Mouse (Mus musculus) adrenal gland, adult 18-20 months (tissue): ENCODE measurements at regions not wholly inside any gene's neighbourhood (a gene's known extent, or its start where the extent isn't known, plus 50 kb on each side); places are given as distances from the start of the nearest gene placed in this dataset.

Source experiments
- DNase-seq, 2 experiments: peaks; one replicate each; pipeline ENCODE4 v3.0.0; 2021 to 2022; ENCODE audit warnings: low spot score in 2 of 2

DNA sequence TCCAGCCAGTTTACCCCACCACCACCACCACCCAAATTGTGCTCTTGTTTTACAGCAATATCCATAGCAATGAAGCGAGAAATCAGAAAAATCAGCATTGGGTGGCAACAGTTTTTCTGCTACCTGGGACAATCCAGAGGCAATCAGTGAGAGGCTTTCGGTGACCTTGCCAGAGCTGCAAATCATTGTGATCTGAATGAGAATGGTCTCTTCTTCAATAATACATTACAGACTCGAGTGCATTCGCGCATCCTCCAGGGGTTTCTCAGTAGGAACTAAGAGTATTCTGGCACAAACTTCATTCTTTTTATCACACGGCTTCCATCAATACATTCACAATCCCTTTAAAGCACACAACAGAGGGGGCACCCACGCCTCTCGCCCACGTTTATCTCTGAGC lies 91.2 kb downstream of the Srek1 start:
- no peak for DNase-seq

DNA sequence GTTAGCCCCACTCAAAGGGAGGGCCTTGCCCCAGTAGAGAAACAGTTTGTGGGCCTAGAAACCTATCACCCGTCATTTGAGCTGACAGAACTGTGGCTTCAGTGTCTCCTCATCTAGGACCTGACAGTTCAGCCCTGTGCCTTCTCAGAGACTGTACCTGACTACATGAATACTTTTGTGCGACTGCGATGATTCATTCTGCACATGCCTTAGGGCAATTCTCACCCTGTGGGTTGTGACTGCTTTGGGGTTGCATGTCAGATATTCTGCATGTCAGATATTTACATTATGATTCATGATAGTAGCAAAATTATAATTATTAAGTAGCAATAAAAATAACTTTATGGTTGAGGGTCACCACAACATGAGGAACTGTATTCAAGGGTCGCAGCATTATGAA lies 93.7 kb downstream of the Srek1 start:
- DNase-seq: no peak

DNA sequence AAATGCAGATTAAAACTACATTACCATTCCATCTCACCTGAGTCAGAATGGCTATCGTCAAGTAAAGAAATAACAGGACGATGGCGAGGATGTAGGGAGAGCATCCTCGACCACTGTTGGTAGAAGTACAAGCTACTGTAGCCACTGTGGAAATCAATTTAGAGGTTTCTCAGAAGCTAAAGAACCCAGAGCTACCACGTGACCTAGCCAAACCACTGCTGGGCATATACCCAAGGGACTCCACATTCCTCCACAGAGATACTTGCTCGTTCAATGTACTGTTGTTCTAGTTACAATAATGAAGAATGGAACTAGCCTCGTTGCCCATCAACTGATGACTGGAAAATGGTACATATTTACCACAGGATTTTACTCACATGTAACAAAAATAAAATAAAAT lies 94.4 kb downstream of the Srek1 start:
- no peak for DNase-seq

DNA sequence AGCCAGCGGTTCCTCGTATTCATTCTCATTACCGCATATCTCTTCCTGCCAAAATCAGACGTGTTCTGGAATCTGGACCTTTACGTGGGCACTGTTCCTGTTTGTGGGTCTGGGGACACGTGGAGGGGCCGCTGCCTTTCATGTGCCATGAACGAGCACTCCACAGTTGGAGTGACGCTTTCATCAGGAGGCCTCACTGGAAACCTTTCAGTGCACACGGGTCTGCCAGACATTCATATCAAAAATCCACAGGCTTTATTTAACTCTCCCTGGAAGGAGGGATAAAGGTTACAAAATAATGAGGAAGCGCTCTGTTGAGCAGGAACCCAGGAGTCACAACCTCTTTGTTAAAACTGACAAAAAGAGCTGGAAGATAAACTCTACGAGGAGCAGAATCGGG lies 97.6 kb downstream of the Srek1 start:
- no peak for DNase-seq

DNA sequence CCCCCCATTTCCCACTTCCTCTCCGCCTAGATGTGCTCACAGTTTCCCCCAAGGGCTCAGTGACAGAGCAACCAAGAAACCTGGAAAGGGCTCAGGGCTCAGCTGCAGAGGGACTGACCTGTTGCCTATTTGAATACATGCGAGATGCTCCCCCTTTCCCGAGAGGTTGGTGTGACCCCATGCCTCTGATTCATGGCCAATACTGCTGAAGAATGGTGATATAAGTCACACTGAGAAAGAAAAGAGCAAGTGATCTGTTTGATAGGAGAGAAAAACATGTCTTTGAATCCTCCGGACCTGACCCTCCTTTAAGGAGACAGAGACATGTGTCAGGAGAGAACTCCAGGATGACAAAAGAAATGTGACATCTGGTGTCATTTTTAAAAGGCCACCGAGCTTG lies 98.2 kb downstream of the Srek1 start:
- no peak for DNase-seq

DNA sequence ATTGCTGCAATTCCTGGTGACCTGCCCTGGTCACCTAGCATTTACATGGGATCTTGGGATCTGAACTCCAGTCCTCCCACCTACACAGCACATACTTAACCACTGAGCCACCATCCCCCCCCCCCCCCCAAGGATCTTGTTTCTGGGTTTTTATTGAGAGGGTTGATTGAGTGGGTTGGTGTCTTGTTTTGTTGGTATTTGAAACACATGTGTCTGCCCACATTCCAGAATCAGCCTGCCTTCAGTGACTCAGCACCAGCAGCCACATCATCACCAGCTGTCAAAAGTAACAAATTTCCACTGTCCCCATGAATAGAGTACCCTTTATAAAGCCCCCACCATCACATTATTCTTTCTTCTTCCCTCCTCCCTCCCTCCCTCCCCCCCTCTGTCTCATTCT lies 103.8 kb downstream of the Srek1 start:
- DNase-seq: no peak

DNA sequence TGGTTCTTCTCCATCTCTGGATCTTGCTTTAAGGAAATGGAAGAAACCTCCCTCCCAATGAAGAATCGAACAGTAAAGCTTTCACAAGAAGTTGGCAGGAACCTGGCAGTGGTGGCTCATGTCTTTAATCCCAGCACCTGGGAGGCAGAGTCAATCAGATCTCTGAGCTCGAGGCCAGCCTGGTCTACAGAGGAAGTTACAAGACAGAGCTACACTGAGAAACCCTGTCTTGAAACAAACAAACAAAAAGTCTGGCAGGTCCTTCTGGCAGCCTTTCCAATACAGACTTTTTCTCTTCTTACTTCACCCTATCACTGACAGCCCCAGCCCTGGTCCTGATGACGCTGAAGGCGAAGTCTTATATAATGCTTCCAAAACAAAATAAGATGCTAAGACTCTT lies 104.6 kb downstream of the Srek1 start:
- DNase-seq: no peak

DNA sequence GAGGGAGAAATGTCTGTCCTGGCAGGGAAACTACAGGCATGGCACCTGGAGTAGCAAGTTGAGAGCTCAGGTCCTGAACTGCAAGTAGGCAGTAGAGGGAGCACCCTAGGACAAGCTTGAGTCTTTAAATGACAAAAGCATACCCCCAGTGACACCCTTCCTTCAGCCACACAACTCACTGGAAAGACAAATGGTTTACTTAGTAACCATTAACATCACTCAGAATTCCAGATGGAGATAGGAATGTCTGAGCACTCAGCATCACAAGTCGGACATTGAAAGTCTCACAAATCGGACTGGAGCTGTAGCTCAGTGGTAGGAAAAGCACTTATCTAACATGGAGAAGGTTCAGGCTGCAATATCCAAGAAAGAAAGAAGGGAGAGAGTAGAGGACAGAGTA lies 106.7 kb downstream of the Srek1 start:
- no peak for DNase-seq

DNA sequence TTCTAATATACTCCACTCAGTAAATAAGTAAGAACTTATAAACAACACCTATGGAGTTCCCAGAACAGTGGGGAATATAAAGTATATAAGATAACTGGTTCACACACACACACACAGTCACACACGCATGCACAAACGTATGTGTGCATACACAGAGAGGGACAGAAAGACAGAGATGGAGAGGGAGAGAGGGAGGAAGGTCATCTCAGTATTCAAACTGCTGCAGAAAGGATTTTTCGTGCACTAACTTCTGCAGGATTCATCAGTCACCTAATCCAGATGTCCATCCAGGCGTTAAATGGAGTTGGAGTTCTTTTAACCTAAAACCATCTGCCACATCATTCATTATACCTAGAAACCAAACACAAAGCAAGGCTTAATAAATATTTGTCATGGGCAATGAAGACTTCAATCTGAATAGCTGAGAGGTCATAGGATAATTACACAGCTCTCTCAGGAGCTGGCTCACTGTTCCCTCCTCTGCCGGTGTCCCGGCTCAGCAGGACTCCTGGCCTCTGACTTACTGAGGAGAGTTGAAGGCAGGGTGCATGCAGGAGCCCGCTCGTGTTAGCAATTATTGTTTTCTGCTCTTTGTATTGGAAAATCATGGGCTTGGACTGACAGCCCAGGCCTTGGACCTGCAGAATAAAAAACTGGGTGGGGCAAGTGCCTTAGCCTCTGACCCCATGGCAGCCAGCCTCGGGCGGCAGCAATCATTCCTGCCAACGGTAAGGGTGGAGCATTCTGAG lies 114.0 kb downstream of the Srek1 start:
- DNase-seq: no peak

DNA sequence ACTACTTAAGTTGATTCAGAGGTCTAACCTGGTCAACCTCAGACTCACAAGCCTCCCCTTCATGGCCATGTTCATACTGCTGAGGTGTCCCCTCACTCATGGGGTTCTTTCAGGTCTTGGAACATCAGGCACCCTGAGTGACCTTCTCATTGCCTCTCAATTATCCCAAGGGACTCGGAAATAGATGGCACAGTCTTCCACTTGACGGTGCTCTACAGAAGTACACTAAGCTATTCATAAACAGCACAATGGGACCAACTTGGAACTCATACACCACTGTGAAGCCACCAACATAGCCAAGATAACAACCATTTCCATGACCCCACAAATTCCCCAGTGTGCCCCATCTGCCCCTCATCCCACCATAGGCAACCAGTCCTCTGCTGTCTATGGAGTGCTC lies 118.4 kb downstream of the Srek1 start:
- DNase-seq: no peak

DNA sequence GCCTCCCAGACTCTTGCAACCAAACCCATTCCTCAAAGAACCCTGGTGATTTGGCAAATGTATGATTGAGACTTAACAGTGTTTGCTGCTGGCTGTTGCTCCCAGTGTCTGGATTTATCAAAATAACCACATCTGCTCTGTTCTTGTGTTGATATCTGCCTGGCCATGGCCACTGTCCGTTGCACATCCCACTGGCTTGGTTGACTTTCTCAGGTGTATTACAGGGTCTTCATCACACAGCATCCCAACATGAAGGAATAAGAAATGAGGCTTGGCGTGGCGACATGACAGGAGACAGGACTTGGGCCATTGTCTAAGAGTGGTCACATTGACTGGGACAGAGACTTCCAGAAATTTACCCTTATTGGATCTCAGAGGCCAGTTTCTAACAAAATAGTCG lies 121.2 kb downstream of the Srek1 start:
- no peak for DNase-seq

DNA sequence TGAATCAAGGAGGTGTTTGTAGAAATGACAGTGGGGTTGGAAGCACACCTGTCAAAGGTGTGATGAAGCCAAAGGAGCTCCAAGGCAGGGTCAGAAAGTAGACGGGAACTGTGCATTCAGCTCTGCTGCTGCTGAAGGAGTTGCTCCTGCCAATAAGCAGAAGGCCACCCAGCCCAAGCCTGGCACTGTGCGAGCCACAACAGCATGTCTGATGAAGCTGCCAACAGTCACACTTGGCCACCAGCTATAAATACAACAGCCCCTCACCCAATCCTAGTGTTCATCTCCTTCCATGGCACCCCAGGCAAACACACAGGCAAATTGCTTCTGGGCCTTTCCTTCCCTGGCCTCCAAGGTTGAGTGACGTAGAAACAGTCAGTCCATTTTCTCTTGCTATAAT lies 125.0 kb downstream of the Srek1 start:
- DNase-seq: no peak

DNA sequence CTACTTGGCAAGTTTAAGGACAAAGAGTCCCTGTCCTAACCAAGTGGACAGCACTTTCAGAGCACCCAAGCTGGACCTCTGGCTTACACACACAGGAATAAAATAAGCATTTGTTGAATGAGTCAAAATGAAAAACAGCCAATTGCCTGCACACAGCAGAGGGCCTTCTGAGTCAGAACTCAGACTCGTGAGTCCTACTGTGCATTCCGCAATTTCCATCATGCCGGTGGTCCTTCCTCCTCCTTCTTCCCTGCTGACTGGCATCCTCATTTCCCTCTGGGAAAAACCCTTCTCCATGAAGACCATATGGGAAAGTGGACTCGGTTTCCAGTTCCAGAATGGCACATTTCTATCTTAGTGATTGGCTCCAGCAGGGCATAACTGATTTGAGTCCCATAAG lies 126.4 kb downstream of the Srek1 start:
- no peak for DNase-seq

DNA sequence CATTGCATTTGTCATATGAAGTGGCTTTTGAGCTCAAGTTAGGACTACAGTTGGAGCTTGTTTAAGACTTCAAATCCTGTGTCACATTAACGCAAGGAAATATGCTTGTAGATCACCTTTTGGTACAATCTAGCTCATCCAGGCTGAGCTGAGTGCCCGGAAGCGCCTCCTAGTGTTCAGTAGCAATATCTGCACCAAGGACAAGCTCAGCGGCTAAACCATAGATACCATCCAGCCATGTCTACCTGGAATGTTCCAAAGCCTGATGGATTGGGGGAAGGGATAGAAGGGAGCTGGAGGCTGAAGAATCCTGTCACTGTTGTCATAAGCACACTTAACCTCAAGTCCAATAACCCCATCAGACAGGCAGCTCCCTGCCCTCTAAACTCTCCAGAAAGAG lies 128.4 kb downstream of the Srek1 start:
- DNase-seq: no peak

DNA sequence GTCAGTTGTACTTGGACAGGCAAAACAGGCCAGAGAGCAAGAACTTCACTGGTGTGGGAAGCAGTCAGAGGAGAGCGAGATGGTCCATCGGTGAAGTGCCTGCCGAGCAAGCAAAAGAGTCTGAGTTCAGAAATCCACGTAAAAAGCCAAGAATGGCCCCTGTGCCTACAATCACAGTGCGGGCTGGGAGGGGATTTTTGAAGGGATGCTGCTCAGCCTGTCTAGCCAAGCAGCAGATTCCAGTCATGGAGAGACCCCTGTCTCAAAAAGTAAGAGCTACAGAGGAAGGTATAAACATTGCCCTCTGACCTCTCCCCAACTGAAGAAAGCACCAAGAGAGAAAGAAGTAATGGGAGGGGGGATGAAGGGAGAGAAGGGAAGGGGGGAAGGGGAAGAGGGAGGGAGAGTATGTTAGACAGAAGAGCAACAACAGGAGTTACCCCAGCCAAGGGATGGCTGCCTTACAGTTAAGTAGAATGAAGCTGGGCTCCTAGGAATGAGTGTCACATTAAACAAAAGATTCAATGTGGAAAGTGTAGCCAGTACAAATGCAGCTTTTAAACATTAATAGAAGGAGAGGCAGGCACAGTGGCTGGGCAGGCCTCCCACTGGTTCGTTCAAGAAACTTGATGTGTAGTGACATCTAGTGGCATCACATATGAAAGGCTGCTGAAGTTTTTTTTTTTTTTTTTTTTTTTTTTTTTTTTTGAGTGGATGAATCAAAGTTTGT lies 130.2 kb downstream of the Srek1 start:
- no peak for DNase-seq

DNA sequence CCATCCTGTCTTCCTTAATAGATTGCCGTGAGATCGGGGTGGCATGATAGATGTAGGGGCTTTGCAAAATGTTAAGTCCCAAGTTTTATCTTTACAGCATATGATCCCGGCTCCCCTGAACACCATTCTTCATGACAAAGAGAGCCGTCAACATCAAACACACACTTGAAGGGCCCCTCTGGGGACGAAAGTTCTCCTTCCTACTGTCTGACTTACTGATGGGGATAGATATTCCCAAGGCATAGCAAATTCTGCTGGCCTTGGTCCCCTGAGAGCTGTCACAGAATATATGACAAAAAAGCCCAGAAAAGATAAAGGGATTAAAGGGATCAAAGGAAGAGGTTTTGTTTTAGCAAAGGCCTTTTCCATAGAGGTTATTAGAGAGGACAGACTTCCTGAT lies 130.9 kb downstream of the Srek1 start:
- DNase-seq: no peak

DNA sequence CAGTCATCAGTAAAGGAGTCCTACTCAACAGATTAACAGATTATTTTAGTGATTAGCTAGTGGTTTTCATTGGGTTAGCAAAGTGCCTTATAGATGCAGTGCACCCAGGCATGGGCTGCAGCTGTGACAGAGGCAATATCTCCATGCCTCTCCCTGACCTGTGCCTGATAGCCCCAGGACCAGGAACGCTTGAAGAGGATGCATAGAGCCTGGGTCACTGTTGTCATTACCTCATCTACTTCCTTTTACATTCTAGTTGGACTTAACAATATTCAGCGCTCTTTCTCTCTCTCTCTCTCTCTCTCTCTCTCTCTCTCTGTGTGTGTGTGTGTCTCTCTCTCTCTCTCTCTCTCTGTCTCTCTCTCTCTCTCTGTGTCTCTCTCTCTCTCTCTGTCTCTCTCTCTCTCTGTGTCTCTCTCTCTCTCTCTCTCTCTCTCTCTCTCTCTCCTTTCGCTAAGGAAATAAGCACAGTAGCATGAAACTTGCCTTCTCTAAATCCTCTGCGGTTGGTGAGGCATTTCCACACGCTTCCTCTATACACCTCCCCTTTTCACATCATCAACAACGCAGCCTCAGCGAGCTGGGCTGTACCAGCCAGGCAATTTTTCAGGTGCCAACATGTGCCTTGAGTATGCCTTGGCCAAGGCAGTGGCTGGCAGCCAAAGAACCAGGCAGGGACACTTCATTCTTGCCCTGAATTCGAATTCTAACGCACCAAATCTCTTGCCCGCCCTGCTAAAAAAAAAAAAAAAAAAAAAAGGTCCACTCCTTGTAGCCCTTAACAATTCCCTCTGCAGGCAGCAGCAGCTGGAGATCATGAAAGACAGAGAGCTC lies 131.6 kb downstream of the Srek1 start:
- DNase-seq: no peak

DNA sequence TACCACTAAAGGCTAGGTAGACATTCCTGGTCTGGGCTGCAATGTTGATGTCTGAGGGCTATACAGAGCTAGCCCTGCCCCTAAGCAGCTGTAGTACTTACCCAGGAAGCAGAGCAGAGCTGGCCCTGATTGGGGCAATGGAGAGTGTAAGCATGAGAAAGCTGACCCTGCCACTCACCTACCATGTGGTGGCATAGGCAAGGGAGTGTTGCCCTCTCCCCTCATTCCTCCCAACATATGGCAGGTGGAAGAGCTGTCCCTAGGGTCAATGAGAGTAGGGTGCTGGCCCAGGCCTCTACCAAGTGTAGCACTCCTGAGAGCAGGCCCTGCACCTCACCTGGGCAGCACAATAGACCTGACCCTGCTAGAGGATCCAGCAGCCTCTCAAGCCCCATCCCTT lies 136.4 kb downstream of the Srek1 start:
- no peak for DNase-seq

DNA sequence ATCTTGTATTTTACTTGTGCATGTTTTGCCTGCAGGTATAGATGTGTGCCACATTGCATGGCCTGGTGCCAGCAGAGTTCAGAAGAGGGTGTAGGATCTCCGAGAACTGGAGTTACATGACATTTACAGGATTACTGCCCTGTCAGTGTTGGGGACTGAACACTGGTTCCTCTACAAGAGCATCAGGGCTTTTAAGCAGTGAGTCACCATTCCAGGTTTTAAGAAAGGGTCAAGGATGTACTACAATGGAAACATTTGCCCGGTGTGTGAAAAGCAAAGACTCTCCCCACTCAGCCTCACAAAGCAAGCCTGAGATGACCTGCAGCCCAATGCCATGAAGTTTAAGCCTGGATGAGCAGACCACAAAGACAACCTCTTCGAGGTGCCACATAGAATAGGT lies 137.0 kb downstream of the Srek1 start:
- DNase-seq: no peak

DNA sequence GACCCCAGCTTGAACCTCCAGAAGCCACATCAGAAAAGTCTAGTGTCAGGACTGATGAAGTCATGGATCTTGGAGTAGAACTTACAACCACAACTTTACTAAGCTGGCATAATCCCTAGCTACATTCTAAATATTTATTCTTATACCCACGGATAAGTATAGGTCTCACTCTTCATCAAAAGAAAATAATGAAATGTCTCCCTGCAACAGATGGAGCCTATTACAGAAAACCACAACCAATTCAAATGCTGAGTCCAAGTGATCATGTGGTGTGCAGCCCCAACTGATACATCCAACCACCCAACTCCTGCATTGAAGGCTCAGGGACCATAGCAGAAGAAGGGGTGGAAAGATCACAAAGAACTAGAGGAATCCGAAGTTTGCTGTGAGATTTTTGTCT lies 137.8 kb downstream of the Srek1 start:
- DNase-seq: no peak

DNA sequence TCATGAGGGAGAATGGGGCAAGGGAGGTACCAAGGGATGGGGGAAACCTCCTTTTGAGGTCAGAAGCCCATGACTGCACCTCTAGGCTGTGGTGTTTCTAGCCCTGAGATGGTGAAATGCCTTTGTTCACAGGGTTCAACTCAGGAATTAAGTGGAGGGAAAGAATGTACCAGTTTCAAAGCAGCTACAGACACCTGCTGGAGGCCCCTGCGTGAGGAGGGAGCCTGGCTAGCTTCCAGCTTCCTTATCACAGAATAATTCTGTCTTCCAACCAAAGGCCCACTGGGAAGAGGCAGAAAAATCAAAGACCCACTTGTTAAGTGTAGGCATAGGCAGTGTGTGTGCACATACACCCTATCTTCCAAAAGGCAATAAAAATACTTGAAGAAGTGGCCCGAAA lies 150.6 kb downstream of the Srek1 start:
- DNase-seq: no peak

DNA sequence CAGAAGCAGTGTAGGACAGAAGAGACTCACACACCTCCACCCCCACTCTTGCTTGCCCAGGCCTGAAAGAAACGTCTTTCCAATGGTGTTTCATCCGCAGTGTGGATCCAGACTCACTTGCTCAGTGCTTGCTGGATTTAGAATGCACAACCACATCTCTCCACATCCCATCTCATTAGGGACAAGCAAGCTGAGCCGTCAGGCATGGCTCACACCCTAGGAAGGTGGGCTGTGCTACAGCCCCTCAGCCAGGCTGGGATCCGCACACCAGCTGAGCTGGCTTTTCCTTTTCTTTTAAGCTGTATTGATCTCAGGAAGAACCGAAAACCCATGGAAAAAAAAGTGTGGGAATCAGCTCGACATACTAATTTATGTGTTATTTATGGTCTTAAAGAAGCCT lies 151.1 kb downstream of the Srek1 start:
- no peak for DNase-seq
